Mouse (Mus musculus) common myeloid progenitor, adult 5-6 weeks (primary cell): ENCODE measurements around the gene Mfap5. TPM values are rescaled to one million over a fixed set of nuclear protein-coding genes. Genes with fewer than 3 reads are reported as not detected.
"Not testable (repeated sequence)": the region's sequence is repeated elsewhere in the genome, so short reads cannot be mapped to it uniquely, and the experiment has no call there.

Experiments used
- ATAC-seq: replicated peaks from 2 replicates; pipeline ENCODE4 v1.8.0; 2016; ENCODE audit warnings: low read depth, mild to moderate bottlenecking, moderate TSS enrichment, inconsistent platforms; ENCODE audit not compliant: poor library complexity, severe bottlenecking
- total RNA-seq: library from RNA; stranded (forward); fragments of 200-1000, 187-1606 nt; gene quantifications from 2 replicates; pipeline ENCODE4 v1.2.3, GENCODE M21; 2017

Gene Mfap5
- total RNA-seq, 1 experiment from 2014 or later: not detected

DNA sequence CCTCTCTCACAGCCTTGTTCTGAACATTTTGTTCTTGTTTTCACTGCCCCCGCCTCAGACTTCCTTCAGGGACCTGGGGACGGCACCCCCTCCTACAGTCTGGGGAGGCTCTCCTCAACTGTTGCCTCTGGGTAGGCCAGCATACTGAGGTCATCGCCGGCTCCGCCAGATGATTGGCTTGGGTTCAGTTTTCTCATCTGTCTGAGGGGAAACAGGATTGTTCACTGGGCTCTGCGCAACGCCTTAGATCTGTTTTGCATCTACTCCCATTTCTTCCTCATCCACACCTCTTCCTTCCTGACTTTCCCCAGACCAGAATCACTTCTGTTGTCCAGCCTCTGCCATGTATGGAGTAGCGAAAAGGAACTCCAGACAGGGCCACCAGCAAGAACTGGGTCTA lies 2.8 kb downstream of the Mfap5 start:
- ATAC-seq: no peak

GRCm38 (mm10) chr6:122512914-122513878 lies 7.6 kb downstream of the Mfap5 start:
- 0 out of 2 replicates have a peak, but pooled peaks have one; percentile 25 for ATAC-seq

GRCm38 (mm10) chr6:122514312-122514711 lies 8.7 kb downstream of the Mfap5 start:
- no peak for ATAC-seq

DNA sequence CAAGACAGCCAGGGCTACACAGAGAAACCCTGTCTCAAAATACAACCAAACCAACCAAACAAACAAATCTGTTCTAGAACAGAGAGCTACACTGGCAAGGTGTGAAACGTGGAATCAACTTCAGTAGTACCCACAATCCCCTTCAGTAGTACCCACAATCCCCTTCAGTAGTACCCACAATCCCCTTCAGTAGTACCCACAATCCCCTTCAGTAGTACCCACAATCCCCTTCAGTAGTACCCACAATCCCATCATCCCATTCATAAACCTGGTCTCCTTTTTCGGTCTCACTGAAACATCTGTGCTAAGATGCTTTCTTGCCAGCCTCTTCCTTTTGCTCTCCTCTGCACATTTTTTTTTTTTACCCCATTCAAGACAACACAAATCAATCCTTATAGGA lies 10.1 kb downstream of the Mfap5 start:
- not testable (repeated sequence) for ATAC-seq

DNA sequence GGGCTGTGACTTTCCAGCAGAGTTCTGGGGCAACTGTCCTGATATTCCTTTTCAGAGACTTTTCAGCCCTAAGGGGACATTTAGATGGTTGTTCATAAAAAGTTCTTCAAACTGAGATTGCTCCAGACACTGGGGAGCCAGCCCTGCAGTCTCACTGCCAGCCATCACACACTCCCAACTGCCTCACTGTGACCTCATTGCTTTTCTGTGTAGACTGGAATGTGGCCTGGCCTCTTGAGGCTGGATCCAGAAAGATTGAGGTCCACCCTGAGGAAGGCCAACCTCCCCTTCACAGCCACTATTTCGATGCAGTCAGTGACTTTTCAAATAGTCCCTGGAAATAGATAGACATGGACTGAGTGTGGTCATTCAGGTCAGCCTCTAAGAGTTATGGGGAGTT lies 12.0 kb downstream of the Mfap5 start:
- no peak for ATAC-seq

- 0 out of 2 replicates have a peak, but pooled peaks have one; percentile 32 for ATAC-seq
Observed at GRCm38 (mm10) chr6:122519384-122519783, 13.7 kb downstream of the Mfap5 start.

GRCm38 (mm10) chr6:122522595-122522994 lies 16.9 kb downstream of the Mfap5 start:
- ATAC-seq: no peak

DNA sequence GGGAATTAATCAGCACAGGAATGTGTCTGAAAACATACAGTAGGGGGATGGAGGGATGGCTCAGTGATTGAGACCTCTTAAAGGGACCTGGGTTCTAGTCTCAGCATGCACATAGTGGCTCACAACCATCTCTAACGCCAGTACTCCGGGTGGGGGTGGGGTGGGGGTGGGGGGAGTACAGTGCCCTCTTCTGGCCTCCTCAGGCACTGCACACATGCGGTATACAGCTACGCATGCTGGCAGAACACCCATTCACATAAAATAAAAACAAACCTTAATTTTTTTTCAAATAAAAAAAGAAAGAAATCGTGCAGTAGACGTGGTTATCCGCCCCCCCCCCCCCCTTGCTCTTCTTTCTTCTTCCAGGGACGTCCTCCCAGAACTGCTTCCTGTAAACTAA lies 17.6 kb downstream of the Mfap5 start:
- no peak for ATAC-seq

DNA sequence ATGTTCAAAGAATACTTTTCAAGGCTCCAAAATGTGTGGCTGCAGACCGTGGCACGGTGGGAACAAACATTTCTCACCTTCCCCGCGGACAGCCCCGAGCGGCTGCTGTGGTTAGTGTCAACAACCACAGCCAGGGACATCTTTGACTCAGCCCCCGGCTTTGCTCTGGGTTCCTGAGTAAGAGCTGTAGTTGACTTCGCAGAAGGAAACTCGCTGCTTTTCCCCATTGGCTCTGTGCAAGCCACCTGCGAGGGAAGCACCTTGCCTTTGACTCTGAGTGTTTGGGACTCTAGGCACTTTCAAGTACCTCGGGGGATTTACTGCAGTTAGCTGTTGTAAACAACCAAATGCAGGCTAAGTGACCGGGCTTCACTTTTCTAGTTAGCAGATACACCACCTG lies 22.0 kb downstream of the Mfap5 start:
- ATAC-seq: peak; percentile 67

DNA sequence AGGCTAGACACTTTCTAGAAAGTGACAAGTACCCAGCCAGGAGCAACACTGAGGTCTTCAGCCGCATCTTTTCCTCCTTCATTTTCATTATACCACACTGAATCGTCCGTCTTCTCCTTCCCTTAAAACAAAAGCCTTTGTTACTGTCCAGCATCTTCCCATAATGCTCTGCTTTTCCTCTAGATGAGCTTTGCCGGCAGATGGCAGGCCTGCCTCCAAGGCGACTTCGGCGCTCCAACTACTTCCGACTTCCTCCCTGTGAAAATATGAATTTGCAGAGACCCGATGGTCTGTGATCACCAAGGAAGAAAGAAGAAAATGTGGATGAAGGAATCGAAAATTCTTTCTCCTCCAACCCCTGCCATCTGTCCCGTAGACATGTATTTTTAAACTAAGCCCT lies 22.5 kb downstream of the Mfap5 start:
- ATAC-seq: no peak

DNA sequence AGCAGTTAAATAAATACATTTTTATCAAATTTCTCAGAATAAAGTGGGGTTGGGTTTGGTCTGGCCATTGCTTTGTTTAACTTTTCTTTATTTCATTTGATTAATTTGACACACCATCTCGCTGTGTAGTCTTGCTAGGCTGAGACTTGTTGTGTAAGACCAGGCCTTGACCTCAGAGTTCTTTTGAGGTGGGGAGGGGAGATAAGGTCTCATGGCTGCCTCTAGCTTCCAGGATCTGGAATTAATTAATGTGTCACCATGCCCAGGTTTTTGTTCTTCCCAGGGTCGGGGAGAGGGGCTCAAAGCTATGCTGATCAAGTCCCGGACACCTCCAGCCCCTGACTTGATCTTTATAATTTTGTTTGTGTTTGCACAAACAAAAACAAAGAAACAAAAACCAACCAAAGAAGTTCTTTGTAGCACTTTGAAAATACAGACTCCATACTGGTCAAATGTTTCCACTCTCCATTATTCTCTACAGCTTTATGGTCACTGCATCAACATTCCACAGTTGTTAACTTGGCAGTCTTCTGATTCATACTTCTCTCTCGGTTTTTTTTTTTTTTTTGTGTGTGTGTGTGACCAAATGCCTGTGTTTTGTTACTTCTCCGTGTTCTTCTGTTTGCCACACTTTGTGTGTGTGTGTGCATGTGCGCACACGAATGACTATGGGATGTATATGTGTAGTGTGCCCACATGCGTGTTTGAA lies 26.0 kb downstream of the Mfap5 start:
- ATAC-seq: no peak

GRCm38 (mm10) chr6:122532883-122533302 lies 27.2 kb downstream of the Mfap5 start:
- ATAC-seq: peak; percentile 79

GRCm38 (mm10) chr6:122534032-122534431 lies 28.4 kb downstream of the Mfap5 start:
- no peak for ATAC-seq

- ATAC-seq: no peak
Observed at GRCm38 (mm10) chr6:122539564-122539963, 33.9 kb downstream of the Mfap5 start.

DNA sequence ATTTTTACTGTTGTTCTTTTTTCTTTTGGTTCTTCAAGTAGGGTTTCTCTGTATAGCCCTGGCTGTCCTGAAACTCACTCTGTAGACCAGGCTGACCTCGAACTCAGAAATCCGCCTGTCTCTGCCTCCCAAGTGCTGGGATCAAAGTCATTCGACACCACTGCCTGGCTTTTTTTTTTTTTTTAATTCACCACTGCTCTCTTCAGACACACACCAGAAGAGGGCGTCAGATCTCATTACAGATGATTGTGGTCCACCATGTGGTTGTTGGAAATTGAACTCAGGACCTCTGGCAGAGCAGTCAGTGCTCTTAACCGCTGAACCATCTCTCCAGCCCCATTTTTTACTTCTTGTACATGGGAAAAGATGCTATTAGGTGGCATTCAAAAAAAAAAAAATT lies 36.8 kb downstream of the Mfap5 start:
- not testable (repeated sequence) for ATAC-seq

DNA sequence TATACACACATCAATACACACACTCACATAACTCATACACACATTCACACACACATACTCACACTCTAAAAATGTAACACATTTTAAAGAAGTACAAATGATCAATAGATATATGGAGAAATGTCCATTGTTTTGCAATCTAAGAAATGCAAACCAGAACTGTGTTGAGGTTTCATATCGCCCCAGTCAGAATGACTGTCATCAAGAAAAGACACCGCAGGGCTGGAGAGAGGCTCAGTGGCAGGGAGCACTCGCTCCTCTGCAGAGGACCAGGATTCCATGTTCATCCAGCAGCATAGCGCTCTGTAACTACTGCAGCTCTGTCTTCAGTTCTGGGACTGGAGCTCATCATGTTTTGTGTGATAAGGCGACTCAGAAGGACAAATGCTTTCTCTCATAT lies 37.9 kb downstream of the Mfap5 start:
- ATAC-seq: no peak

DNA sequence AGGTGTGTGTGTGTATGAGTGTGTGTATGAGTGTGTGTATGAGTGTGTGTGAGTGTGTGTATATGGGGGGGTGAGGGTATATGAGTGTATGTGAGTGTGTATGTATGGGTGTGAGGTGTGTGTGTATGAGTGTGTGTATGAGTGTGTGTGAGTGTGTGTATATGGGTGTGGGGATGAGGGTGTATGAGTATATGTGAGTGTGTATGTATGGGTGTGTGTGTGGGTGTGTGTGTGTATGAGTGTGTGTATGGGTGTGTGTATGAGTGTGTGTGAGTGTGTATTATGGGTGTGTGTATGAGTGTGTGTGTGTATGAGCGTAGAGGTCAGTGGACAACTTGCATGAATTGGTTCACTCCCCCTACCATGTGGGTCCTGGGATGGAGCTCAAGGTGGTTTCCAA lies 39.0 kb downstream of the Mfap5 start:
- ATAC-seq: no peak

- peak; percentile 80 for ATAC-seq
Observed at GRCm38 (mm10) chr6:122545289-122545882, 39.7 kb downstream of the Mfap5 start.

DNA sequence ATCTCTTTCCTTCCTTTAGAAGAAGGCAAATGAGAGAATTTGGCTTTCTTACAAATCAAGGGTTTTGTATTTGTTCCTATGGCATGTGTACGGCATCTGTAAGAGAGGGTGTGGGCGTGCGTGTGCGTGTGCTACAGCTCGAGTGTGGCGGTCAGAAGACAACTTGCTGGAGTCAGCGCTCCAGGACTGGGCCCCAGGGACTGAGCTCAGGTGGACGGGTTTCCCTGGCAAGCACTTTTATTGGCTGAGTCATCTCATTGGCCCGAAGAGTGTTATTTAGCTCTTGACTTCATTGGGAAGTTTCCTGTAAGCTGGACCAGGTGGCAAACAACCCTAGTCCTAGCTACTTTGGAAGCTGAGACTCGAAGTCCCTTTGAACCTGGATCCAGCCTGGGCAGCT lies 40.3 kb downstream of the Mfap5 start:
- ATAC-seq: no peak

GRCm38 (mm10) chr6:122553606-122554005 lies 48.0 kb downstream of the Mfap5 start, which contains the start of gene Aicda:
Gene Aicda, plus strand, starts transcription at chr6:122553801.
- ATAC-seq: no peak

DNA sequence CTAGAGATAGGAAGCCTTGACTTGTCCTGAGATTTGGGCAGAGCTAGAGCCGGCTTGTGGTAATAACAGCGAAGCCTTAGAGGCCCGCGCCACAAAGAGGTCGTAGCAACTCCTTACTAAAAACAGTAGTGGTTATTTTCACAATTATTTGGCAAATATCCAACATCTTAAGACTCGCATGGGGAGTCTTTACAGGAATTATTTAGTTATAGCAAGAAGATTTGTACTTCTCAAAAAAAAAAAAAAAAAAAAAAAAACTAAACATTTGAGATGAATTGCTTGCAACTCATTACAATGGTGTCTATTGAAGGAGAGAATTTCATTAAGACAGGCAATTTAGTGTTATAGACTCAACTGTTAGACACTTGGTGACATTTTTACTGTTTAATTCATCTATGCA lies 48.5 kb downstream of the Mfap5 start:
- ATAC-seq: no peak
